Mouse (Mus musculus) mouse embryonic stem cell (cell line): Measurements from ENCODE around the gene Olfr1367.

Experiments used
- in situ Hi-C, 2 experiments: fragments of 300-500 bp; cut with MboI; formaldehyde crosslinking; loops; 1 replicate in 1 of 2; 3 replicates in 1 of 2; pipeline ENCODE4 v1.14.3; 2019 to 2020; ENCODE audit warnings: low sequenced_read_pairs in 2 of 2, low pct_unique_long_range_greater_than_20kb in 1 of 2, mixed read lengths in 1 of 2; ENCODE audit not compliant: unreplicated experiment in 1 of 2

The Olfr1367 gene

GRCm38 (mm10) chr13:21372700-21373099 lies 26.0 kb downstream of the Olfr1367 start:
- in situ Hi-C loops, result no loop called here

GRCm38 (mm10) chr13:21377773-21378172 lies 31.1 kb downstream of the Olfr1367 start:
- in situ Hi-C loops, result loop anchor here (25.0 kb wide), 1 partner anchor 310 kb away; the partner anchor contains the start of genes Olfr1359 (in 2 of the 2) and Olfr1360 (in 2 of the 2)

- in situ Hi-C loops, result loop anchor here (25.0 kb wide), 1 partner anchor 292 kb away; the partner anchor contains the start of genes Olfr1359 (in 2 of the 2) and Olfr1360 (in 2 of the 2)
These were observed 48.5 kb downstream of the Olfr1367 start for GRCm38 (mm10) chr13:21395211-21395610.

DNA sequence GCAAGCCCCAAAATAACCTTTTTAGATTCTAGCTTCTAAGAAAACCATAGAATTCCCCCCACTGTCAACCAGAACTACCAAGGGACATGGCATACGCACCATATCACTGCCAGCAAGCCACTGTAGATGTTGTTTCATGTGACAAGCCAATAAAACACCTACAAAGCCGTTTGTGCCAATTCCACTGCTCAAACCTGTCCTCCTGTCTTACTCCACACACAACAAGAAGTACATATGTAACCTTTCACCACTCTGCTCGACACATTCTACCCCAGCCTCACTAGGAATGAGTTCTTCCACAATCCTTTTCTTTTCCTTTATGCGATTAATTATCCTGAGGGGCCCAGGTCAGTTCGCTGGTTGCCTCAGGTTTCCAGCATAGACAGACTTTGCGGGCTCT lies 48.9 kb downstream of the Olfr1367 start:
- in situ Hi-C loops, result loop anchor here (25.0 kb wide), 1 partner anchor 292 kb away; the partner anchor contains the start of genes Olfr1359 (in 2 of the 2) and Olfr1360 (in 2 of the 2)

DNA sequence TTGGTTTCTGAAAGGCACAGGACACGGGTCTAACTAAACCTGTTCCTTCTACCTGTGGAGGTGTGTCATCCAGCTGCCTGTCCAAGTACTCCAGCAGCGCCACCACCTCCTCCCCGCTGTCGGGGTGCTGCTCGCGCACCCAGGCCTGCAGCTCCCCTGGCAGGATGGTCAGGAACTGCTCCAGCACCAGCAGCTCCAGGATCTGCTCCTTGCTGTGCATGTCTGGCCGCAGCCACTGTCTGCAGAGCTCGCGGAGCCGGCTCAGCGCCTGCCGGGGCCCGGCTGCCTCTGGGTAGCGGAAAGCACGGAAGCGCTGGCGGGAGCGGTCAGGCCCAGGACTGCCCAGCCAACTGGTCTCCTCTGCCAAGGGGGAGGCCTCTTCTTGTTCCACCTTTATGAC lies 49.3 kb downstream of the Olfr1367 start:
- in situ Hi-C loops, result loop anchor here (25.0 kb wide), 1 partner anchor 291 kb away; the partner anchor contains the start of genes Olfr1359 (in 2 of the 2) and Olfr1360 (in 2 of the 2)

DNA sequence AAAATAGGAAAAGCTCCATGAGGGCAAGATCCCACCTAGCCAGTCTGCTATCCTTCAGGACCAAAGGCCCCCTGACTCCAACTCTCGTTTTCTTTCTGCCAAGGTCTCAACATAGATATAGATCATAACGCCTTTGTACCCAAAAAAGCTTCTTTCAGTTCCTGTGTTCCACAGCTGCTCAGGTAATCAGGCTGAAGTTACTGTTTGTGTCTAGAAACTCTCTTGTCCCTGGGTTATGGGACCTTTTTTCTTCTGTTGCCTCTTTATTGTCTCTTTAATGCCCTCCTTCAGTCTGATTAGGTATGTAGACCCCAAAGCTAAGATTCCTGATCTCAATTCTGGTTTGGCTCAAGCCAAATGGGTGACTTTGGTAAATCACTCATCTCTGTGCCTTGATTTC lies 50.8 kb downstream of the Olfr1367 start:
- in situ Hi-C loops, result loop anchor here (25.0 kb wide), 1 partner anchor 290 kb away; the partner anchor contains the start of genes Olfr1359 (in 2 of the 2) and Olfr1360 (in 2 of the 2)
